Mouse (Mus musculus): ENCODE data around the gene Mcts2. TPM values are rescaled to one million over a fixed set of nuclear protein-coding genes. Genes with fewer than 3 reads are reported as not detected.

Mcts2 gene
- polyA plus RNA-seq, 1 experiment from 2014 or later: 27.2 TPM

DNA sequence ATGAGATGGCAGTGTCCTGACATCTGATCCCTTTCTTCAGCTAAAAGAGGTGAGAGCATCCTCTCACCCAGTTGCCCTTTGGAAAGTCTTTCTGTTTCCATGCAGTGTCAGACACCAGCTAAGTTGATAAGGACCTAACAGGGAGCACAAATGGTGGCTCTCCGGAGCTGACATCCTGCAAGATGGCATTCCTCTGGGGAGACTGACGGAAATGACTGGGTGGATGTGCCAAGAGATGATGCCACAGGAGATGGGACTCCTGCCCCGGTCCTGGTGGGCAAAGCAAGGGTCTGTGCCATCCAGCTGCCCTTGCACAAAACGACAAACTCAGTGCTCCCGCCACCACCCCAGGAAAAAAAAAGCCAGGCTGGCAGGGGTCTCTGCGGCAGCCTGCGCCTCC, 20.4 kb downstream of the Mcts2 start:
- Histone ChIP-seq H3K9ac (peak overlapping the region; percentile 53), H3K4me3 (peak overlapping the region; percentile 49), H3K27ac (peak overlapping the region; percentile 72), H3K36me3 (peaks cover 54% of the 10 kb centered on the region), H3K4me1 (peaks cover 35% of the 10 kb centered on the region), H3K9me3 (replicated peaks) (no peaks in the 10 kb centered on the region), H3K4me2 (peak overlapping the region; percentile 72), H3K27me3 (replicated peaks) (no peaks in the 10 kb centered on the region)
- 44% methylated on average over 7 of the region's 7 CpGs for WGBS (ENCODE audit: insufficient replicate concordance)
- ATAC-seq: no peak

DNA sequence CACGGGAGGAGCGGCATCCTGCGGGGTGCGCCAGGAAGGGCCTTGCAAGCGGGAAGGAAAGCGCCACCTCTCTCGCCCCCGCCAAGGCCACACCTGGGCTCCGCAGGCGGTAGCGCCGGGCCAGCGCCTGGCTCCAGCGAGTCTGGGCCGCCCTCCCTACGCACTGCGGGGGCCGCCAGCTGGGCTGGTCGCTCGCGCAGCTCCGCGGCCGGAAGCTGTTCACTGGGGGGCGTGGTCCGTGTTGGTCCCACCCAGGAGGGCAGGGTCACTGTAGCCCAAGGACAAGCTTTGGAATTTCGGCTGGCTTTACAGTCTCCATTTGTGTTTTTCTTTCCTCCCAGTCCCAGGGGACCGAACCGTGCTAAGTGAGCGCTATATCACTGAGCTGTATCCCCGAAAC, 20.8 kb downstream of the Mcts2 start:
- H3K27ac ChIP-seq: peak overlapping the region; percentile 72
- ATAC-seq: peak; percentile 77
- peak overlapping the region; percentile 53 for H3K9ac ChIP-seq
- no peaks in the 10 kb centered on the region for H3K27me3 ChIP-seq (replicated peaks)
- peaks cover 38% of the 10 kb centered on the region for H3K4me1 ChIP-seq
- 31% methylated on average over 31 of the region's 31 CpGs for WGBS (ENCODE audit: insufficient replicate concordance)
- H3K4me3 ChIP-seq: peak overlapping the region; percentile 49
- peak overlapping the region; percentile 72 for H3K4me2 ChIP-seq
- H3K36me3 ChIP-seq: peaks cover 50% of the 10 kb centered on the region
- H3K9me3 ChIP-seq (replicated peaks): no peaks in the 10 kb centered on the region

DNA sequence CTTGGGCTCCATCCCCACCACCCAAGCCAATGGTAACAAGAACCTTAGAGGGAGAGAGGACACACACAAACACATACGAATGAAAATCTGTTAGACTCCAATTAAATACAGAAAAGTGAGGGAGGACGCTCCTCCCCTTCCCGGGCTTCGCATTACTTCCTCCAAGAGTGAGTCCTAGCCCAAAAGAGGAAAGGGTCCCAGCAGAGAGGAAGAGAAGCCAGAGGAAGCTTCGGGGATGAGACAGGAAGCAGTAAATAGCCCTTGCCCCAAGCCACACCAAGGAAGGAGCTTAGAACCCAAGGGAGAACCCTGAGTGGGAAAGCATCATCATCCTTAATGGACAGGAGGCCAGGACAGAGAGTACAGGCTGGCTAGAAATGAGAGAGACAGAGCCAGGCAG, 22.2 kb downstream of the Mcts2 start:
- 38% methylated on average over 5 of the region's 5 CpGs for WGBS (ENCODE audit: insufficient replicate concordance)
- no peak for ATAC-seq
- H3K9ac ChIP-seq: no peak overlapping the region
- no peak overlapping the region for H3K27ac ChIP-seq
- no peaks in the 10 kb centered on the region for H3K27me3 ChIP-seq (replicated peaks)
- peaks cover 35% of the 10 kb centered on the region for H3K36me3 ChIP-seq
- H3K9me3 ChIP-seq (replicated peaks): no peaks in the 10 kb centered on the region
- H3K4me3 ChIP-seq: no peak overlapping the region
- H3K4me2 ChIP-seq: no peak overlapping the region
- peaks cover 38% of the 10 kb centered on the region for H3K4me1 ChIP-seq

DNA sequence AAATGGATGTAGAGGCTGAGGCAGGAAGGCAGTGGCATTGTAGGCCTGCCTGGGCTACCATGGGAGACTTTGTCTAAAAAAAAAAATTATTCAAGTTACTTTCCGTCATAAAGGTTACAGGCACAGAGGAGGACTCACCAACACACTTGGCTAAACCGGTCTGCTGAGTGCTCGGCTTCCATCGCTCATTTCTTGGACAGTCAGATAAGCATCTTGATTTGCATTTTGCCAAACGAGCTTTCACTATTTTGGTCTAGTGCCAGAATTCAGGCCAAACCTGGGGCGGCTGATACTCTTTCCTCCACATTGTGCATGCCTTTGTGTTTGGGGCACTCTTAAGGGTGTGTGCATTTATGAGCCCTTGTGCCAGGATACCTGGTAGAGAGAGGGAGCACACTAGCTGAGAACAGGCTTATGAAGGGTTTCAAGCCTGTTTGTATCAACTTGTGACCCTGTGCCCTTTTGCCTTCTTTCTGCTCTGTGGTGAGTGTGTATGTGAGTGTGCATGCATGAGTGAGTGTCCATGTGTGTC, 29.5 kb downstream of the Mcts2 start:
- Histone ChIP-seq H3K36me3 (no peaks in the 10 kb centered on the region), H3K9me3 (replicated peaks) (no peaks in the 10 kb centered on the region), H3K4me3 (no peak overlapping the region), H3K27ac (no peak overlapping the region), H3K4me1 (0 out of 2 replicates have a peak, but pooled peaks cover 4% of the 10 kb centered on the region), H3K27me3 (replicated peaks) (no peaks in the 10 kb centered on the region), H3K4me2 (no peak overlapping the region), H3K9ac (no peak overlapping the region)
- WGBS (ENCODE audit: insufficient replicate concordance): 60% methylated on average over 6 of the region's 6 CpGs
- no peak for ATAC-seq

DNA sequence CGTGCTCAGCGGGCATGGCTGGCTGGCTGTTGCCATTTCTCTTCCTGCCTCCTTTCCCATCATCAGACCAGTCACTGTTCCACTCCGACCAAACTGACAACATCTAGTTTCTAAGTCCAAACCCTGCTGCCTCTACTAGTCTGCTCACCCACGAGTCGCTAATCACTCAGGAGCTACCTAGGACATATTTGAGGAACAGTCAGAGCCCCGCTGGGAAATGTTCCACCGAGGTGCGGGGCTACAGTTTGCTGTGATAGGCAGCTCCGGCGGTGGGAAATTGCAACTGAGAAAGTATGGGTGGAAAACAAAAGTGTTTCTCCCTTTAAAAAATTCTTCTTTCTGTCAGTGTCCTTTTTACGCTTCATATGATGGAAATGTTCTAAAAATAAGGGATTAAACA, 30.8 kb downstream of the Mcts2 start:
- no peaks in the 10 kb centered on the region for H3K4me1 ChIP-seq
- H3K36me3 ChIP-seq: no peaks in the 10 kb centered on the region
- no peak overlapping the region for H3K4me3 ChIP-seq
- no peak overlapping the region for H3K27ac ChIP-seq
- H3K9ac ChIP-seq: no peak overlapping the region
- no peak for ATAC-seq
- peaks cover 10% of the 10 kb centered on the region for H3K27me3 ChIP-seq (replicated peaks)
- 68% methylated on average over 11 of the region's 11 CpGs for WGBS (ENCODE audit: insufficient replicate concordance)
- no peak overlapping the region for H3K4me2 ChIP-seq
- H3K9me3 ChIP-seq (replicated peaks): no peaks in the 10 kb centered on the region

DNA sequence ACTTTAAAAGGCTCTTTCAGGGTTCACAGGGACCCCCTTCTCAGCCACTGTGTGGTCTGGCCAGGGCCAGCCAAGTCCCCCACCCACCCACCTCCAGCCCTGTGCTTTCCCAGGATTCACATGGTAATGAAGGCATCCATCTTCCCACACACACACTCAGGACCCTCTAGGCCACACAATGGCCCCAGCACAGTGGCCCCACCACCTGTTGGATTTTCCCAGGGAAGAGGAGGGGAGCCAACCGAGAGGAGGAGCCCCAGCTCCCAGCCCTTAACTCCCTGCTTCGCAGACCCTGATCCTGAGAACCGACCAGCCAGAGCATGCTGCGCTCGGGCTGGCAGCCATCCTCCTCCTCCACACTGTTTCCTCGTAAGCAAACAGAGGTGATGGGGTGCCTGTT, 31.2 kb downstream of the Mcts2 start:
- ATAC-seq: no peak
- Histone ChIP-seq H3K4me3 (no peak overlapping the region), H3K27me3 (replicated peaks) (peaks cover 14% of the 10 kb centered on the region), H3K36me3 (no peaks in the 10 kb centered on the region), H3K9me3 (replicated peaks) (no peaks in the 10 kb centered on the region), H3K27ac (no peak overlapping the region), H3K4me1 (no peaks in the 10 kb centered on the region), H3K4me2 (no peak overlapping the region), H3K9ac (no peak overlapping the region)
- 63% methylated on average over 6 of the region's 6 CpGs for WGBS (ENCODE audit: insufficient replicate concordance)

DNA sequence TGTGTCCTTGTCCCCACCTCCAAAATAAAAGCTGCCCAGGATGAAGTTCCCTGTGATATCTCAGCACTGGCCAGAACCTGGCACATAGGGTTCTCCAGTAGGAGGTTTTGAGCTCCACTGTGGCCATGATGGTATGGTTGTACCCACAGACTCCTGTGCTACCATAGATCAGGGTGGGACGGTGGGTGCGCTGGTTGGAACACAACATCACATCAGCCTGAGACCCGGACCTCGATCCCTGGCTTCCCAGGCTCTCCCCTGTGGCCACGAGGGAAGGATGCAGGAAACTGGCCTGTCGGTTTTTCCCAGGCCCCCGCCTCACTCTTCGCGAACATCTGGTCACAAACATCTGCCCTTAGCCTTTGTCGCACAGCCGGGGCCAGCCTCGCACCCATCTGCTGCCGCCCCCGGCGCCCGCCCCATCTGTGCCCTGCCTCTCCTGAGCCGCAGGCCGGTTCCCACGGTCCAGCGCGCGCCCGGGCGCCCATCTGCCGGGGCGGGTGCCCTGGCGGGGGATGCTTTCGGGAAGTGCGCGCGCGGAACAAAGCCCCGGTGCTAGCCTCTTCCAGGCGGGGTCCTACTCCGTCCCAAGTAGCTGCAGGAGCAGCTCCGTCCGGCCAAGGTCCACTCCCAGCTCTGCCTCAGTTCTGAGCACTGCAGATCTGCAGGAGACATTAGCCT, 37.0 kb downstream of the Mcts2 start:
- Histone ChIP-seq H3K36me3 (no peaks in the 10 kb centered on the region), H3K27me3 (replicated peaks) (peaks cover 47% of the 10 kb centered on the region), H3K27ac (no peak overlapping the region), H3K4me3 (peak overlapping the region; percentile 37), H3K4me2 (peak overlapping the region; percentile 61), H3K9ac (peak overlapping the region; percentile 54), H3K4me1 (peaks cover 29% of the 10 kb centered on the region), H3K9me3 (replicated peaks) (no peaks in the 10 kb centered on the region)
- 8% methylated on average over 37 of the region's 37 CpGs for WGBS (ENCODE audit: insufficient replicate concordance)
- no peak for ATAC-seq

DNA sequence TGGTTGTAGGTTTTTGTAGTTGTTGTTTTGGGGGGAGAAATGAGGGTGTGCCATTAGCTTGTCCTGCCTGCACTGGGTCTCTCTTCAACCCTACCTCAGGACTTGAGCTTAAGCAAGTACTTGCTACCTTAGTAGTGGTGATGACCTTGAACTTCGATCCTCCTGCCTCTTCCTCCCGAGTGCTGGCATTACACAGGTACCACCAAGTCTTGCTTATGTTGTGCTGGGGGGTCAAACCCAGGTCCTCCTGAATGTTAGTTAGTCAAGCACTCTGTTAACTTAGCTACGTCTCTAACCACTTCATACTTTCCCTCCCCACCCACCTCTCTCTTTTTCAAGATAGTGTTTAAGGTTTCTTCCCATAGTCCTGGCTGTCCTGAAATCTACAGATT, 37.5 kb downstream of the Mcts2 start:
- Histone ChIP-seq H3K27ac (no peak overlapping the region), H3K4me2 (peak overlapping the region; percentile 61), H3K9me3 (replicated peaks) (no peaks in the 10 kb centered on the region), H3K36me3 (no peaks in the 10 kb centered on the region), H3K4me3 (peak overlapping the region; percentile 37), H3K4me1 (peaks cover 34% of the 10 kb centered on the region), H3K27me3 (replicated peaks) (peaks cover 47% of the 10 kb centered on the region), H3K9ac (no peak overlapping the region)
- WGBS (ENCODE audit: insufficient replicate concordance): 50% methylated on average over 3 of the region's 3 CpGs
- ATAC-seq: no peak

DNA sequence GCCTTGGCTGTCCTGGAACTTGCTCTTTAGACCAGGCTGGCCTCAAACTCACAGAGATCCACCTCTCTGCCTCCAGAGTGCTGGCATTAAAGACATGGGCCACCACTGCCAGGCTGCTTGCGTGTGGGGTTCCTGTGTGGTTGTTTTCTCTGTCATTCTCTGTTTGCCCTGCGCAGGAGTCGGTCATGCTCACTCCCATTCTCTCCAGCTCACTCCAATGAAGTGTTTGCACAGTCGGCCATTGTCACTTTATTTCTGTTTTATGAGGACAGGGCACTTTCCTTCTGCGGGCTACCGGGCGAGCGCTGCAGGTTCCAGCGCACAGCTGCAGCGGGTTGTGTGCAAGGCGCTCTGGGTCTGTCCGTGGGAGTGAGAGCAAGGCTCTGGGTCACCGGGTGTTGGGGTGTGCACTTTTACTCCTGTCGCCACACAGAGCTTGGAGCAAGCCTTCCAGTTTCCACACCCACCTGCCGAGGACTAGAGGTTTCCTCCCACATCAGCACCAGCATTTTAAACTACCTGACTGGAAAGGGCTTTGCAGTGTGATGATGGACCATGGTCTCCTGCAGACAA, 38.4 kb downstream of the Mcts2 start:
- WGBS (ENCODE audit: insufficient replicate concordance): 69% methylated on average over 15 of the region's 15 CpGs
- no peak for ATAC-seq
- peaks cover 43% of the 10 kb centered on the region for H3K4me1 ChIP-seq
- H3K9me3 ChIP-seq (replicated peaks): no peaks in the 10 kb centered on the region
- no peak overlapping the region for H3K9ac ChIP-seq
- no peaks in the 10 kb centered on the region for H3K36me3 ChIP-seq
- peaks cover 47% of the 10 kb centered on the region for H3K27me3 ChIP-seq (replicated peaks)
- H3K4me2 ChIP-seq: no peak overlapping the region
- no peak overlapping the region for H3K4me3 ChIP-seq
- H3K27ac ChIP-seq: no peak overlapping the region

DNA sequence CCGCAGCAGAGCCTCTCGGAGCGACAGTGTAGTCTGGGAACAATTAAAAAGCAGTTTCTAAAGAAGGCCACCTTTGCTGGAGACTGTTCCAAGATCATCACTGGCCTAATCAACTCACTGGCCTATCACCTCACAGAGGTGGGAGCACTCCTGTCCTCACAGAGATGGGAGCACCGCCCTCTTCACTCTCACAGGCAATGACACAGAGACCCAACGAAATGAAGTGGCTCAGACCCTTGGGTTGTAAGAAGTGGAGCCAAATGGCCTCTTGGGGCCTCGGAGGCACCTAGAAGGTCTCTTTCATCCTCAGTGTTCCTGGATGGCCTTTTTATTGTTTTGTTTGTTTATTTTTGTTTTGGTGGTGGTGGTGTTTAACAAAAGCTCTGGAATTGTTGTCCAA, 39.4 kb downstream of the Mcts2 start:
- Histone ChIP-seq H3K4me1 (peaks cover 45% of the 10 kb centered on the region), H3K9me3 (replicated peaks) (no peaks in the 10 kb centered on the region), H3K36me3 (no peaks in the 10 kb centered on the region), H3K4me2 (no peak overlapping the region), H3K27ac (no peak overlapping the region), H3K27me3 (replicated peaks) (peaks cover 47% of the 10 kb centered on the region), H3K4me3 (no peak overlapping the region), H3K9ac (no peak overlapping the region)
- ATAC-seq: no peak
- WGBS (ENCODE audit: insufficient replicate concordance): 73% methylated on average over 6 of the region's 6 CpGs

DNA sequence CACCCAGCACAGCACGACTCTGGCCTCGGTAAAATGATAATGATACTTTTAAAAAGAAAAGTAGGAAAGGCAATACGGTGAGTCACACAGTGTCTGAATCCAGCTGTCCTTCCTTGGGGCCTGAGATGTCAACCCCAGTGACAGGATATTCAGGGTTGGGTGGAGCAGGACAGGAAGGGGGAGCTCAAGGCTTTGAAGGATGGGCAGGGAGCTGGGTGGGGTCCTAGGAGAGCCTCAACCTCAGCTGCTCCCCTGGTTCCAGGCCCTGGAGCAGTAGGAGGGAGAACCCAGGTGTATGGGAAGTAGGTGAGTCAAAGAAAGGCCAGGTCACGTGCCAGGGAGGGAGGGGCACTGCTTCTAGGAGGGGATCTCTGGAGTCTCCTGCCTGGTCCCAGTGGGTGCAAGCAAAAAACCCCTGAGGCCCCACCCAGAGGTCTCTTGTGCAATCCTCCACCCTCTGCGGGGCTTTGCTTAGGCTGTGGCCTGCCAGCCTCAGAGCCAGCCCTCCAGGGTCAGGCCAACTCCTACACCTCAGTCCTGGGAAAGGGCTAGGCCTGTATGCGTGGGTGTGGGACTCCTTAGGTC, 40.0 kb downstream of the Mcts2 start:
- Histone ChIP-seq H3K4me2 (no peak overlapping the region), H3K27ac (peak overlapping the region; percentile 3; the same call in 1 of the 2 replicates), H3K9ac (no peak overlapping the region), H3K36me3 (no peaks in the 10 kb centered on the region), H3K4me3 (no peak overlapping the region), H3K9me3 (replicated peaks) (no peaks in the 10 kb centered on the region), H3K27me3 (replicated peaks) (peaks cover 46% of the 10 kb centered on the region), H3K4me1 (peaks cover 45% of the 10 kb centered on the region)
- ATAC-seq: no peak
- 30% methylated on average over 6 of the region's 6 CpGs for WGBS (ENCODE audit: insufficient replicate concordance)

DNA sequence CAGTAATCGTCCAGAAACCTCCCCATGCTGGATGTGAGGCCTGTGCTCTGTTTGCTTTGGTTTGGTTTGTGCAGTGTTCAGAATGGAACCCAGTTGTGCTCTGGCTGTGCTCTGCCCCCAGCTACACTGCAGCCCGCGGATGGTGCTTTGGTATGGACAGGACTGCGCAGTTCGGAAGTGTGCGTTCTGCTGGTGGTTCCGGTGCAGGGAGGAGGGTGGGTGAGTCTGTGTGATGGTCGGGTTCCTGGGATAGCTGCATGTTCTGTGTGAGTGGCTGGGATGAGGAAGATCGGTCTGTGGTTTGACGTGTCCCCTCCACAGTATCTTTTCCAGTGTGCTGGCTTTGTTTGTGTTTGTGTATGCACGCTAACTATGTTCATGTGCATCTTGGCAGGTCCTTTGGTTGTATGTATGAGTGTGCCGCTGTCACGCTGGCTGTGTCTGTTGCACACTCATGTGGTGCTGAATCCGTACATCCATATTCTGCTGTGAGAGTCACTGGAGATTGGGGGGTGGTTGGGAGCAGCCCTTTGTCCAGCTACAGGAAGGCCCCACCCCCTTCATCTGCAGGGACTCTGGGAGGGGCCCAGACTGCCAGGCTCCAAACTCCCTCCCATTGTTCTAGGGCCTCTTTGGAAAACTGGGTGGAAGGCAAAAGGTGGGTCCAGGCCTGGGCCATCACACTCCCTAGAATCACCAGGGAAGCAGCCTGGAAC, 41.1 kb downstream of the Mcts2 start:
- Histone ChIP-seq H3K27me3 (replicated peaks) (peaks cover 34% of the 10 kb centered on the region), H3K9me3 (replicated peaks) (no peaks in the 10 kb centered on the region), H3K4me3 (no peak overlapping the region), H3K27ac (peak overlapping the region; percentile 42), H3K4me2 (no peak overlapping the region), H3K4me1 (peaks cover 45% of the 10 kb centered on the region), H3K9ac (no peak overlapping the region), H3K36me3 (no peaks in the 10 kb centered on the region)
- WGBS (ENCODE audit: insufficient replicate concordance): 78% methylated on average over 14 of the region's 14 CpGs
- peak; percentile 28 for ATAC-seq

Data from liver, embryonic 12.5 days (tissue).